Mouse (Mus musculus): ENCODE data around the gene Serpina3f. TPM values are rescaled to one million over a fixed set of nuclear protein-coding genes. Genes with fewer than 3 reads are reported as not detected.

Gene Serpina3f
- polyA plus RNA-seq (2012) = 1.1 and 2.5 TPM in 2 replicates

DNA sequence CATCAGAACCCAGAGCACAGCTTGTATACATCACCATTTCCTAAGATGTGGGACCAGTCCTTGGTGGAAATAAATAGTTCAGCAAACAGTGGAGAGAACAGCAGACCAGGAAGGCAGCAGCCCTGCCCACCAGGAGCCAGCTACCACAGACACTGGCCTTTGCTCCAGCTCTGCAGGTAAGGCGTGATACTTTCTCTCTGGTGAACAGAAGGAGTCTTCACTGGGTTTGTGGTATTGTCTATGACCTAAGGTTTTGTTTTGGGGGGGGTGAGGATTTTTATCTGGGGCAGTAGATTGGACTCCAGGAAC lies at the start of gene Serpina3f:
Serpina3f (plus strand) TSS at position 100 of the 309 bp plus-strand sequence.

DNA sequence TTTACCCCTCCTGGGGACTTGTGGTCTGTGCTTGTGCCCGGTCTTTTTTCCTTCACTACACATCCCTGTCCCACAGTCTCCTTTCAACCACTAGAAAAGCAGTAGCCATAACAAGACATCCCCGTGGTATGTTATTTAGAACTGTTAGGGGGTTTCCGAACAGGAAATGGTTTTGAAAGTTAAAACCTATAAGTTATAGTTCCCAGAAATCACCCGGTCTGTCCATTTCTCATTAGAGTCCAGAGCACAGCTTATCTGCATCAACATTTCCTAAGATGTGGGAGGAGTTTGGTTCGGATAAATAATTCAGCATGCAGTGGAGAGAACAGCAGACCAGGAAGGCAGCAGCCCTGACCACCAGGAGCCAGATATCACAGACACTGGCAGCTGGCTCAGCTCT lies 21.6 kb downstream of the Serpina3f start, which contains the start of gene Serpina3g:
Serpina3g (plus strand) TSS at position 331 of the 400 bp plus-strand sequence.

DNA sequence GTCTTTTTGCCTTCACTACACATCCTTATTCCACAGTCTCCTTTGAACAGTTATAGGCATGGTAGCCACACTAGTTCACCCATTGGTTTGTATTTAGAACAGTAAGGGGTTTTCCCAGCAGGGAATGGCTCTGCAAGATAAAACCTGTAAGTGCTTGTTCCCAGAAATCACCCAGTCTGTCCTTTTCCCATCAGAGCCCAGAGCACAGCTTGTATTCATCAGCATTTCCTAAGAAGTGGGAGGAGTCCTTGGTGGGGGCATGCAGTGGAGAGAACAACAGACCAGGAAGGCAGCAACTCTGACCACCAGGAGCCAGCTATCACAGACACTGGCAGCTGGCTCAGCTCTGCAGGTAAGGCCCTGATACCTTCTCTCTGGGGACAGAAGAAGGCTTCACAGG lies 48.5 kb downstream of the Serpina3f start, which contains the start of gene Serpina3i:
Serpina3i (plus strand) TSS at position 260 of the 400 bp plus-strand sequence.

Other genes starting within 250 kb of the Serpina3f start
- not detected in 2 replicates for gene Serpina11, start 224.6 kb upstream of the Serpina3f start, polyA plus RNA-seq (2012)
- not detected in 2 replicates for gene Serpina9, start 200.8 kb upstream of the Serpina3f start, polyA plus RNA-seq (2012)
- 0.04 TPM in 1 of 2 replicates, not detected in the other for gene Serpina12, start 170.1 kb upstream of the Serpina3f start, polyA plus RNA-seq (2012)
- gene Serpina5, start 113.4 kb upstream of the Serpina3f start, polyA plus RNA-seq (2012) = not detected in 2 replicates
- gene Serpina3a, start 101.8 kb upstream of the Serpina3f start, polyA plus RNA-seq (2012) = not detected in 2 replicates
- 0.04 TPM in 1 of 2 replicates, not detected in the other for gene Serpina3b, start 86.5 kb upstream of the Serpina3f start, polyA plus RNA-seq (2012)
- 0.05 TPM in 1 of 2 replicates, not detected in the other for gene Serpina3c, start 60.7 kb upstream of the Serpina3f start, polyA plus RNA-seq (2012)
- gene Serpina3g, start 21.7 kb downstream of the Serpina3f start, polyA plus RNA-seq (2012) = 27.5 and 37.0 TPM in 2 replicates
- not detected in 2 replicates for gene Serpina3i, start 48.6 kb downstream of the Serpina3f start, polyA plus RNA-seq (2012)
- gene Serpina3j, start 100.0 kb downstream of the Serpina3f start, polyA plus RNA-seq (2012) = not detected in 2 replicates
- not detected in 2 replicates for gene Serpina3k, start 123.9 kb downstream of the Serpina3f start, polyA plus RNA-seq (2012)
- gene Serpina3m, start 123.9 kb downstream of the Serpina3f start, polyA plus RNA-seq (2012) = not detected in 2 replicates
- gene Serpina3n, start 192.2 kb downstream of the Serpina3f start, polyA plus RNA-seq (2012) = not detected in 2 replicates